Mouse (Mus musculus) liver, embryonic 14.5 days (tissue): ENCODE measurements at regions not wholly inside any gene's neighbourhood (a gene's known extent, or its start where the extent isn't known, plus 50 kb on each side); places are given as distances from the start of the nearest gene placed in this dataset.

Experiments used
- CTCF ChIP-seq: IDR thresholded peaks from 2 replicates; pipeline ENCODE4 v1.5.1; 2016; ENCODE audit warnings: antibody characterized with exemption, low read depth, control low read depth
- EP300 ChIP-seq: IDR thresholded peaks from 2 replicates; pipeline ENCODE4 v1.6.1; 2016; ENCODE audit warnings: antibody characterized with exemption, low read depth

GRCm38 (mm10) chr16:77422385-77423363 is 179.2 kb downstream of the Gm11146 start:
- TF ChIP-seq CTCF (no peak), EP300 (no peak)
